Mouse (Mus musculus): ENCODE measurements around the gene Lck.
A peak's percentile ranks its signal among the peaks of the same experiment; 100 is the strongest.

DNA sequence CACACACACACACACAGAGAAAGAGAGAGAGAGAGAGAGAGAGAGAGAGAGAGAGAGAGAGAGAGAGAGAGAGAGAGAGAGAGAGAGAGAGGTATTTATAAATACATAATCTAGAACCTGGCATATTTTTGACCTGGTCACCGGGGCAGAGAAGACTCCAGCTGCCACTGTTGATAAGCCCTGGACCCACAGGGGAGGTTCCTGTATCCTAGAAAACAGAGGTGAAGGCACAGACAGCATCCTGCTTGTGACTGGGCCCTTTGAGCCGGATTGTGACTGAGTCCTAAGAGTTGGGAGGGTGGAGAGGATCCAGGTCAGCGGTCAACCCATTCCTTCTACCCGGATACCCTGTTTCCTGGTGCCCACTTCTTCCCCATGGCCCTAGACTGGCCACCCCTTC is 15.4 kb upstream of the Lck start:
- no peak for TF ChIP-seq EP300 (IDR thresholded peaks at IDR 0.05; ENCODE audit: low read depth in 1 of 2, low read length in 2 of 2)
- TF ChIP-seq CTCF (IDR thresholded peaks at IDR 0.05 in 2 of 3, conservative IDR thresholded peaks at IDR 0.05 in 1 of 3; ENCODE audit: control insufficient read depth in 1 of 3, insufficient read depth in 1 of 3, low read depth in 2 of 3, low read length in 3 of 3, poor library complexity in 1 of 3, severe bottlenecking in 1 of 3), result no peak
- no peak for TF ChIP-seq POLR2A (IDR thresholded peaks at IDR 0.05; ENCODE audit: control insufficient read depth in 1 of 2, insufficient read depth in 1 of 2, low read depth in 1 of 2, low read length in 2 of 2, poor library complexity in 1 of 2)
- TF ChIP-seq TAL1 (IDR thresholded peaks at IDR 0.05; ENCODE audit: low read length), result peak; percentile 19; the same call in 1 of the 2 replicates
- no peak for TF ChIP-seq ZC3H11A (IDR thresholded peaks at IDR 0.05; ENCODE audit: low read depth, low read length)
- TF ChIP-seq USF2 (IDR thresholded peaks at IDR 0.05; ENCODE audit: borderline replicate concordance in 1 of 2, insufficient read depth in 1 of 2, low read depth in 1 of 2, low read length in 2 of 2), result no peak
- TF ChIP-seq JUND (IDR thresholded peaks at IDR 0.05; ENCODE audit: low read depth, low read length), result no peak
- no peak for TF ChIP-seq ETS1 (IDR thresholded peaks at IDR 0.05; ENCODE audit: low read depth, low read length)
- TF ChIP-seq HCFC1 (IDR thresholded peaks at IDR 0.05; ENCODE audit: low read depth, low read length), result no peak
- TF ChIP-seq MAFK (IDR thresholded peaks at IDR 0.05; ENCODE audit: borderline replicate concordance, low read depth, low read length), result no peak
- no peak for TF ChIP-seq MXI1 (IDR thresholded peaks at IDR 0.05; ENCODE audit: low read depth, low read length)
- TF ChIP-seq BHLHE40 (IDR thresholded peaks at IDR 0.05; ENCODE audit: borderline replicate concordance, low read depth, low read length), result no peak
